Mouse (Mus musculus): ENCODE data around the gene Tldc2.

Tldc2 gene

GRCm38 (mm10) chr2:157078793-157079700 is 7.8 kb upstream of the Tldc2 start, which contains the start of gene Soga1:
TSS of gene Soga1 (minus strand) at chr2:157079254.
- DNase-seq: peak; percentile 78

DNA sequence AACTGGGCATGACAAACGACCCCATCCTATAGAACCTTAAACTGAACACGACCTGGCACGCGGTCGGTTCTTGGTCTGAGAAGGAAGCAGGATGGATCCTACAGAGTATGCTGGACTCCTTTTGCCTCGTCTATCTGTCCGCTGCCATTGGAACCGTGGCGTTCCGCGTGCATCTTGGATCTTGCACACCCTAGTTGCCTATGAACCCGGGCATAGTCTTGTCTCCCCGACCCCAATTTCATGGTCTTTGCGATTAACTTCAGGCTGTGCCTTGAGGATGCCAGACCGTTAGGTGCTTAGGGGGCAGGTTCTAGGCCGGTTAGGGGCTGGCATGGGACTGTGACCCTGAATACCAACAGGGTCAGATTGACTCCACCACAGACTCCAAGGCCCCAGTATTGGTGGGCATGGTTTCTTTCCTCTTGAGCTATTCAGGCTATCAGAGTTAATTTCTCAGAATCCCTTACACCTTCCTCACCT is 7.1 kb upstream of the Tldc2 start:
- no peak for DNase-seq

DNA sequence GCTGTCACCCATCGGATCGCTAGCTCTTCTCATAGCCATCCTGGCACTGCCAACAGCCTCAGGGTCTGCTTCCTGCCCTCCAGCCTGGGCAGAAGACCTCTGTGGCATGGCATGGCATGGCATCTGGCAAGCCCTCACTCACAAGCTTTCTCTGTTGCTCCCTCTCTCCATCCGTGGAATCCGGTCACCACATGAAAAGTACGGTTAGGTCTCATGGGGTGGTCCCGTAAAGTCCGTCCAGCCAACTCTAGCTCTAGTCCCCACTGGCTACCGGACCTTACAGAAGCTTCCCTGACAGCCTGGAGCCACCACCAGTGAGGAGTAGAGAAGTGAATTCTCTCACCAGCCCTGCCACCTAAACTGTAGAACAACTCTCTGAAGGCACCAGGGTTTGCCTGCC is 5.5 kb upstream of the Tldc2 start:
- DNase-seq: no peak

- no peak for DNase-seq
Measured at GRCm38 (mm10) chr2:157081960-157082359, 4.9 kb upstream of the Tldc2 start.

GRCm38 (mm10) chr2:157084831-157085585 is 1.8 kb upstream of the Tldc2 start:
- DNase-seq: no peak

DNA sequence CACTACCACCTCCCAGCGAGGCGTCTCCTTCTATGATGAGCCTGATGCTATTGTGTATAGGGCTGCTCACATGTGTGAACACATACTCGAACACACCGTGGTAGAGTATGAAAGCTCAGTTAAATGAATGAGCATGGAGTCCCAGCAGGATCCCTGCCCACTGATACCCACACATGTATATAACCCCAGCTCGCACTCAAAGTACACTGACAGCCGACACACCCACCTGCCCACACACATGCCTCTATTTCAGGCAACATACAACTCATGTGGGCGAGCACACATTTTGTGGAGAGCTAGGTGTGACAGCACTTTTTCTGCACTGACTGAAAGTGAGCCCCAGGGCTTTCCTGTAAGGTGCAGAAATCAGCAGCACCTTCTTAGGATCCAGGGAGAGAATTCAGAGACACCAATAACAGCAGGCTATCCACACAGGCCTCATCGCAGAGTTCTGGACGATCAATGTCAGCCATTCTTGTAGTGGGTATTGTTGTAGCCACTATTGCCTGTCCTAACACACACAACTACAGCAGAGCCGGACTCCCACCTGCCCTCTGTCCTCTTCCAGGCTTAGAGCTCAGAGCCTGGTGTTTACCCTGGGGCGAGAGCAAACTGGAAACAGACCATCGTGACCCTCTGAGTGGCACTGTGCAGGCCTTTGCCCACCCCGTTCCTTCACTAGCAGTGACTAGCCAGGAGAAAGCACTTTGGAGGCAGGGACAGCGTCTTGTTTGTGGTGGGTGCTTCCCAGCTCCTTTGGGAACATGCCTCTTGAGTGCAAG is 872 bp downstream of the Tldc2 start:
- DNase-seq: no peak

DNA sequence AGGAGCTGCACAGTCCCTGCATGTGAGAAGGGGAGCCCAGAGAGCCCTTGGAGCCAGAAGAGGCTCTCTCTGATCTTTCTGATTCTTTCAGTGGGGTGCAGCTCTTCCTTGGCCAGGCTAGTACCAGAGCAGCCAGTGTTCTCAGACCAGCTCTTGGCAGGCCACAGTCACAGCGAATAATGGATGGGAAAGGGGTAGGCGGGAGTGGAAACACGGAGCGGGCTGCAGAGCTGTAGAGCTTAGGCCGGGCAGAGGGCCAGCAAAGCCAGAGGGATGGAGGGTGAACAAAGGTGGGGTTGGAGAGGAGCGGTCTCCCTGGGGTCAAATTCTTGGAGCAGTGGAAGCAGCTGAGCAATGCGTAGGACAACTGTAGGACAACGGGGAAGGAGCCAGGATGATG is 5.2 kb downstream of the Tldc2 start:
- no peak for DNase-seq

- DNase-seq: peak; percentile 59
Measured at GRCm38 (mm10) chr2:157095005-157095755, 8.3 kb downstream of the Tldc2 start.

GRCm38 (mm10) chr2:157099532-157100318 is 12.9 kb downstream of the Tldc2 start:
- DNase-seq: no peak

- DNase-seq: no peak
Measured at GRCm38 (mm10) chr2:157100319-157100605, 13.4 kb downstream of the Tldc2 start.

DNA sequence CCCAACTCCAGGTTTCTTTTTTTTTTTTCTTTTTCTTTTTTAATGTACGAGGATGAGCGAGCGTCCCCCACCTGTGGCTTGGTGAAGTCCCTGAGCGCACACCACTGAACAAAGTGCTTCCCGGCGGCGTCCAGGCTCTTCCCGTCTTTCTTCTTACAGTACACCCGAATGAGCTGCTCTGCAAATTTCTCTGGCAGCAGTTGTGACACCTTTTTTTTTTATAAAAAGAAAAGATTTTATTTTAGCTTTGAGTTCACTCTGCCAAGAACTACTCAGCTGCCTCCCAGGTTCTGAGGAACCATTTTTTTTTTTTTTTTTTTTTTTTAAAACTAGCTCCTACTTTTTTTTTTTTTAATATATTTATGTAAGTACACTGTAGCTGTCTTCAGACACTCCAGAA is 14.8 kb downstream of the Tldc2 start:
- DNase-seq: no peak

DNA sequence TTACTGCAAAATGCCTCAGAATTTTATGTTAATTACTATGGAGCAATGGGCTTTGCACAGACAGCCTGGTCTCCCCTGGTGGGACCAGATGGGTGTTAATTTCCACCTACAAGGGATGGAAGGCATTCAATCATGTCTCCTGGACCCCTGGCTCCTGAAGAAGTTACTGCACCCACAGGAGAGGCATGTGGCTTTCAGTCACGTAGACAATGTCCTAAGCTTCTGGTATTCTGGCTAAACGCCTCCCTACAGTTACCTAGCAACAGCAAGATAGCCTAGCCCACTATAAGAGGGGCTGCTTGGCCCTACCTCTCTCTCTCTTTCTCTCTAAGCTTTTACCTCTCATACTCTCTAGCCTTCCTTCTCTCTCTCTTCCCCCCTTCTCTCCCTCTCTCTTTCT is 15.4 kb downstream of the Tldc2 start:
- DNase-seq: no peak

DNA sequence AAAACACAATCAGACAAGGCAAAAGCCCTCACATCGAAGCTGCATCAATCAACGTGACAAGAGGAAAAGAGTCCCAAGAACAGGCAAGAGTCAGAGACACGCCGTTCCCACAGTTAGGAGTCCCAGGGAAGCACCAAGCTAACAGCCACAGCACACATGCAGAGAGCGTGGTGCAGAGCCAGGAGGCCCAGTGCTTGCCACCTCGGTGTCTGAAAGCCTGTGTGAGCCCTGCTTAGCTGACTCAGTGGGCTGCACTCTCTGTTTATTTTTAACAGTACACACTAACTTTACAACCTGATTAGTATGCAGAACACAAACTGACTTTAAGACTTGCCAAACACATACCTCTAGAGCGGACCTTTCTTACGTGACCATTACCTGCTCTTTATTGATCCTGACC is 17.6 kb downstream of the Tldc2 start:
- DNase-seq: no peak

DNA sequence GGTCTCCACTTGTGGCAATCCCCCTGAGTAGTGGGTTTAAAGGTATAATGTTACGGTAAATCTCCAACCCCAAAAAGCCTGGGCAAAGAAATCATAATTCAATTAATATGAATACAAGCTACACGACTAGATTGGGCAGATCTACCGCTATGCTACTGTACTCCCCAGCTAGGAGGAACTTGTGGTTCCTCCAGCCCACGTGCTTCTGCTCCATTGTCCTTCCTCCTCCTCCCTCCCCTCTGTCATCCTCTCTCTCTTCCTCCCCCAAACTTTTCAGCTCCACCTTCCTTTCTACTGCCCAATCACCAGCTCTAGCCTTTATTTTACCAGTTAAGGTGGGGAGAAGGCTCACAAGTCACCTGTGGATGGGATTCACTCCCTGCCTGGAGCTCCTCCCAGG is 21.4 kb downstream of the Tldc2 start:
- DNase-seq: no peak

GRCm38 (mm10) chr2:157116964-157117363 is 30.1 kb downstream of the Tldc2 start:
- DNase-seq: no peak

DNA sequence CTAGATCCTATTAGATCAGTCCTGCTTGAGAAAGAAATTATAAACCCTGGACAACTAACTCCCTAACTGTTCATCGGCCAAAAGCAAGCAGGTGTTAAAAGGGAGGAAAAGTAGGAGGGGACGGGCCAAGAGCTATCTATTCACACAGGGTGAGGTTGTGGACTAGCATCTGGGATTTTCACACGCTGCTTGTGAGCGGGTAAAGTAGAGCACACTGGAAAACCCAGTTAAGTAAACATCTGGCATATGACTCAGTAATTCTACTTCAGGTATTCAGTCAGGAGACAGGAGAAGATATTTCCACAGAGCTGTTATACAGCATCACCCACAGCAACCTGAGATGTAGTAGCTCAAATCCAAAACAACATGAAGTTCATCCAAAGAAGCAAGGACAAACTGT is 31.7 kb downstream of the Tldc2 start:
- DNase-seq: no peak

DNA sequence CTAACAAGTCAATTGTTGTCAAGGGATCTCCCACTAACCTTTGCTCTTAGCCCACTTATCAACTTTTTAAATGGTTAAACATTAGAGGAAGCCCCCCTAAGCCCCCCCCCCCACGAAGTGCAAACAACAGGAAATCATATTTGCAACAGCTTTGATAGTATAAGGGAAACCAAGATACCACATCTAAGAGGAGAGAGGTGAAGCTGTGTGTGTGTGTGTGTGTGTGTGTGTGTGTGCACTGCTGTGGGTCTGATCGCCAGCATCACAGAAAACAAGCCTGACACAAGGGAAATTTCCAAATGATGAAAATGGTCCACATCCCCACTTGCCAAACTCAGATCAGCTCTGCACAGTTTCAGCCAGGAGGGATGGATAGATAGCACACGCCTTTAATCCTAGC is 32.2 kb downstream of the Tldc2 start:
- peak; percentile 45 for DNase-seq

- peak; percentile 58 for DNase-seq
Measured at GRCm38 (mm10) chr2:157121766-157122165, 34.9 kb downstream of the Tldc2 start.

DNA sequence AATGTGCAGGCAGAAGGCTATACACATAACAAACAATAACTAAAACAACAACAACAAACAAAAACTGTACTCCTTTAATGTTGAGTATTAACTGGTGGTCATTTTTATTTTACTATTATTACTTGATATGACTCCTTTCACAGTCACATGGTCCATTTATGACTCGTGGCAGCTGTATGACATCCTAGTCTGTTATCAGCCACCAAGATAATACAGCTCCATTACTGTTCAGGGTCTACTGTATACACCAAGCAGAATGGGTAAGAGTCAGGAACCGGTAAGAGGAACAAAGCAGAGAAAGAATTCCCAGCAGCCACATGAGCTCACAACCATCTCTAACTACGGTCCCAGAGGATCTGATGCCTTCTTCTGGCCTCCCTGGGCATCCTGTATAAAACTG is 38.4 kb downstream of the Tldc2 start:
- DNase-seq: no peak

DNA sequence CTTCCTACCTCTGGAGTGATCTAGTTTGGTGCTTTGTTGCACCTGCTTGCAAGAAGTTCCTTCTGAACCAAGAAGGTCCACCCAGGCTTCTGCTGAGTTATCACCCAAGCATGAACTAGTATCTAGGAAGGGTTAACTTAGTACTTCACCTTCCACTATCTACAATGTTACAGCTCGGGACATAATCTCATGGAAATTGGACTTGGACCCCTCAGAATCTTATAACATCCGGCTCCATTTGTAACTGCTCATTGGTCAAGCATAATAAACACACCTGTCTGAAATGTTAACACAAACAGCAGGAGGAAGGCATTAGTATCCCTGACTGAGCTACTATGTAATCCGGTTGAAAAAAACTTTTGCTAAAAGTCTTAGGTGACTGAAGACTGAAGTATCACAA is 40.5 kb downstream of the Tldc2 start:
- no peak for DNase-seq

DNA sequence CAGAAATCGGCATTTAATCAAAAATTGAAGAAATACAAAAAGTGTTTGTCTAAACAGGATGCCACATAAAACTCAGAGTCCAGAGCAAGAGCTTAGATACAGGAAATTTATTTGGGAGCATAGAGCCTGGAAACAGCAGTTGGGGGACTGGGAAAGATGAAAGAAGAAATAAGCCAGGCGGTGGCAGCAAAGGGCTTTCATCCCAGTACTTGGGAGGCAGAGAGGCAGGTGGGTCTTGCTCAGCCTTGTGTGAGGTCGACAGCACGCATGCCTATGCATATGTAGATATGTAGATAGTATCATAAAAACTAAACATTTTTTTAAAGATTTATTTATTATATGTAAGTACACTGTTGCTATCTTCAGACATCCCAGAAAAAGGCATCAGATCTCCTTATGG is 41.2 kb downstream of the Tldc2 start:
- no peak for DNase-seq

GRCm38 (mm10) chr2:157129096-157129495 is 42.2 kb downstream of the Tldc2 start:
- no peak for DNase-seq

Measured in thymus, postnatal 14 days (tissue).